Mouse (Mus musculus) gastrocnemius, postnatal 10 days (tissue): Measurements from ENCODE around the gene Ptprd. TPM values are rescaled to one million over a fixed set of nuclear protein-coding genes. Genes with fewer than 3 reads are reported as not detected.
"Not testable (repeated sequence)": the region's sequence is repeated elsewhere in the genome, so short reads cannot be mapped to it uniquely, and the experiment has no call there.

Source experiments
- DNase-seq: peaks from one replicate; pipeline ENCODE4 v3.0.0; 2021; ENCODE audit warnings: mixed read lengths
- total RNA-seq, 2 experiments: library from RNA; stranded (reverse); gene quantifications; 2 replicates each; pipeline ENCODE4 v1.2.3; 2021

The Ptprd gene
- total RNA-seq, 2 experiments from 2014 or later: 43.3 to 53.4 TPM

DNA sequence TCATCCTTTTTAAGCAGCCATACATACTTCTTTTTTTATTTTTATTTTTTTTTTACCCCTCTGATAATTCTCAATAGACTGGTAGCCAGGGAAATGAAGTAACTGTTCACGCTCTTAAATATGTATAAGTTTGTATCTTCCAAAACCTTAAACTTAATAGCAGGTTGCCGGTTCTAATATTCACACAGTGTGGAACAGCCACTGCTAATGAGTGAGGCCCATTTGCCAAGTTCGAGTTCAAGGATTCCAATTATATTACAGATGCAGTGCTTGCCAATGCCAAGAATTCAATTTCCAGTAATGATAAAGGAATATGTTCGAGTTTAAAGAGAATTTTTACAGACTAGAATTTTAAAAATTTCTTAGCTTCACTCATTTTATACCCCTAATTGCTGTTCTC is 322.3 kb downstream of the Ptprd start:
- DNase-seq: no peak

DNA sequence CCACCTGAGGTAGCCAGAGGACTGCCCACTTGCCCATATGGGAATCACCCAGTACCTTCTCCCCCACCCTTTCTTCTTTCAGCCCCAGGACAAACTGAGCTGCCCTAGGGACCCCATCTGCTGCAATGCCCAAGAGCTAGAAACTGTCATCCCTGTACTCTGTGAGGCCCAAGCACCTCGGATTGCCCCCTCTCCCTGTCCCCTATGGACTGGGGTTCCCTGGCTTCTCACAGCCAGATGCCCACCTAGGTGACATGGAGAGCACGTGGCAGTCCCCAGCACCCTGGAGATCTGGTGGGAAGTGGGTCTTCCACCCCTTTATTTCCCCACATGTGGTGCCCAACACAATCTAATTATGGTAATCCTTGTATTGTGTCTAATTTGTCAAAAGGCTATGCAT is 331.5 kb downstream of the Ptprd start:
- DNase-seq: no peak

DNA sequence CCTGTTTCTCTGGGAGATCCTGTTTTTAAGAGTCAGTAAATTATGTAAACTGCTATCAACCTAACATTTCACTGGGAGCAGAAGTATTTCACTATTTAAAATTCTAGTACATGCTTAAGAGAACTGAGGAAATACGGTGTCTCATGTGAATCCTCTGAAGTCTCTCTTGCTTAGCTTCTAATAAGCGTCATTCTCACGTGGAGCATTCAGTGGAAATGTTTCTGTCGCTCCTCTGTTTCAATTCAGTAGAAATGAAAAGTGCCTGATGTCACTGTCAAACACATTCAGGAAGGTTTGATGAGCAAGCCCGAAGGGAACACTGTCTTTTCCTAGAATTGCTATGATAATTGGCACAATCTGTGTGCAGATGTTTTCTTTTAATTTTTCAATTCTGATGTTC is 350.5 kb downstream of the Ptprd start:
- DNase-seq: no peak

DNA sequence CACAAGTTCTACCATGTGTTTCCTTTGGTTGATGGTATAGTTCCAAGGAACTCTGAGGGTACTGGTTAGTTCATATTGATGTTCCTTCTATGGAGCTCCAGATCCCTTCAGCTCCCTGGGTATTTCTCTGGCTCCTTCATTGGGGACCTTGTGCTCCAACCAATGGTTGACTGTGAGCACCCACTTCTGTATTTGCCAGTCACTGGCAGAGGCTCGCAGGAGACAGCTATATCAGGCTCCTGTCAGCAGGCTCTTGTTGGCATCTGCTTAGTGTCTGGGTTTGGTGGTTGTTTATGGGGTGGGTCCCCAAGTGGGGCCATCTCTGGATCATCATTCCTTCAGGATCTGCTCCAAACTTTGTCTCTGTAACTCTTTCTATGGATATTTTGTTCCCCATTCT is 414.4 kb downstream of the Ptprd start:
- DNase-seq: not testable (repeated sequence)

DNA sequence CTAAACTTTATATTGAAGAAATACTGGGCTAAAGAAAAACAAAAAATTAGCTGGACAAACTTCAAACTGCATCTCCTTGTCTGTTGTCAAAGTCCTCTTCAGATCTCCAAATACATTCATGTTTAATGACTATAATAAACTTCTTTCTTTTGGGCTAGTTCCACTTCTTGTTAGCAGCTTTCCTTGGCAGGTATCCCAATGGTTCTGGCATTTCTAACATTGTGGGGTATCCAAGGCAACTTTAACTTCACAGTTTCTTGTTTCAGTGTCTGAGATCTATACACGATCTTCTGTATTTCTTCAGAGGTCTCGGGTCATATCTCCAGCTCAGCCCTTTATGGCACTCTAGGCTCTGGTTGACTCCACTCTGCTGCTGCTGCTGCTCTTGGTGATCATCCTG is 434.5 kb downstream of the Ptprd start:
- DNase-seq: no peak

DNA sequence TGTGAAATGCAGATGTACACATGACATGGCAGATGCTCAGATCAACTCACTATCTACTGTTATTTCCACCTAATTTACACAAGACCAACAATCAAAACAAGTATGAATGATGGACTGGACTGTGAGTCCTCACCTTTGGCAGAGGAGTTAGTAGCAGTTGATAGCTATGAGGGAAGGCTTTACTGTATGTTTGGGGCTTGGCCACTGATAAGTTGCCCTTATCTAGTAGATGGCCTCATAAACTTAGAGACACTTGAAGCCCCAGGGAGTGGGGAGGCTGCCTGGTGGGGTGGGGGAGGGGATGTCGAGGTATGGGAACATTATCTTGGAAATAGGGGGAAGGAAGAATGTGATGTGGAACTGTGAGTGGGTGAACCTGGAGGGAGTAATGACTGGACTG is 448.0 kb downstream of the Ptprd start:
- no peak for DNase-seq

DNA sequence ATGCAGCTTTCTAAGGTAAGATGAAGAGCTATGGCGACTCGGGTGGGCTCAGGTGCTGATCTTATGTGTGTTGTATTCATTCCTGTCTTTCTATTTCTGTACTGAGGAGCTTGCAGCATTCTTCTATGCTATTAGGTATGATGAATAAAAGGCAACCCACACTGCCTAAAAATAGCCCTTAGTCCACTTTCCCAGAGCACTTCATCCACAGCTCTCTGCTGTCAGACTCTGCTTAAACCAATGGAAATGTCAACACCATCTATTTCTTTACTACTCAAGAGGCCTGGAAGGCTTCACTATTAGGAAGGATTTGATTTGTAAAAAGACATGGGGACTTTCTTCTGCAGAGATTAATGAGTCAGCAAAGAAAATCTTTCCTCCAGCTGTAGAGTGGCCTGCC is 468.4 kb downstream of the Ptprd start:
- no peak for DNase-seq

DNA sequence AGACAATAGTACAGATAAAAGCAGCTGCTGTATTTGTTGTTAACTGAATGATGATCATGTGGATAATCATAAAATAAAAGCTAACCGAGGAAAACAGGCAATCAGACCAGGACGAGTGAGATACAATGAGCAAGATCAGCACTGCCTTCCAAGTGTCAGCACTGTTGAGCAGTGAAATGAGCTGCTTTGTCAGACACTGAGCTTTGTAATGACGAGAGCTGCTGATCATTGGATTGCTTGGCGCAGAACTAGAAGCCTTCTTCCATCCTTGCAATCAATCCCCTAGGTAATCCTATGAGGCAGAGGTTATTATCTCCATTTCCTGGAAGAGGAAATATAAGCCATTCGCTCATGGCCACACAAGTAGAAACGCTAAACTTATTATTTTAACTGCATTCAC is 489.9 kb downstream of the Ptprd start:
- no peak for DNase-seq

DNA sequence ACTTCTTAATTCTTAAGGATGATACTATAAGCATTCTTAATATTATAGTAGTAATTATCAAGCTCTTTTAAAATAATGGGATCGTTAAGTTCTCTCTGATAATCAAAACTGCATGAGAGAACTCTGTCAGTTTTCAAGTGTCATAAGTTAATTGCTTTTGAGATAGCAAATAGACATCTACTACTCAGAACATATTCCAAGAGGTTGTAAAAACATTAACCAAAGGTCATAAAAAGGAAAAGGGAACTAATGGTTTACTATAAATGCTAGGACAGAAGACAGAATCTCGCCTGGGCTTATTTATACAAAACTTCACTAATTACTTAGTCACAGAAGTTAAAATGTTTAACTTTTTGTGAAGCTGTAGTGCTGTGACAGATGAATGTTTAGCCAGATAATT is 494.0 kb downstream of the Ptprd start:
- DNase-seq: no peak

DNA sequence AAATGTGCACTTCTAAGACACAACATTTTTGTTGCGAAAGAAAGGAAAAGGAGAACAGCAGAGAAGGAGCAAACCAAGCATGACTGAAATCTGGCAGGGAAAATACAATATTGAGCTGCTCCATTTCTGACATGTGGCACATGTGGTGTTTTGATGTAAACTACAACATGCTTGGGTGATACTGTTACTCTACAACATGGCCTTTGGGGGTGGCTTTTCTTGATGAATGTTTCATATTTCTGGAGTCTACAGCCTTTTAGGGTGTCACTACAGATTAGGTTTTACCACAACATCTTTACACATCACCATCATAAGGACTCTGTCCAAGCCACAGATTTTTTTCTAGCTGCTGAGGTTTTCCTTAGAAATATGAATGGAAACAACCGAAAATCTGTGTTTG is 501.5 kb downstream of the Ptprd start:
- DNase-seq: no peak

DNA sequence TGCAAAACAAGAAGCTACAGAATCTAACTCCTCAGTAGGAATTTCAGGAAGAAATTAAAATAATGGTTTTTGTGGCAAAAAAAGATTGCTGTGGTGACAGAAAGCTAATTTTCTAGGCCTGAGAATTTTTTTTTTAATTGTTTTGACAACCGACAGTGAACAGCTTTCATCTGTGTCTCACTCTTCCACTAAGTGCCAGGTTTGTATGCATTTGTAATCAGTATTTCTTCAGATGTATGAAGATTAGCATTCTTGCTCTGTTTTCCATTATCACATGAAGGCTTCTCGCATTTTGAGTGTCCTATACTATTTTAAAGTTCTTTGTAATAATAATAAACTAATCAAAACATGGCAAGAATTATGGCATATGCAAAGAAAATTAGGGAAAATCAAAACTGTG is 513.5 kb downstream of the Ptprd start:
- no peak for DNase-seq

DNA sequence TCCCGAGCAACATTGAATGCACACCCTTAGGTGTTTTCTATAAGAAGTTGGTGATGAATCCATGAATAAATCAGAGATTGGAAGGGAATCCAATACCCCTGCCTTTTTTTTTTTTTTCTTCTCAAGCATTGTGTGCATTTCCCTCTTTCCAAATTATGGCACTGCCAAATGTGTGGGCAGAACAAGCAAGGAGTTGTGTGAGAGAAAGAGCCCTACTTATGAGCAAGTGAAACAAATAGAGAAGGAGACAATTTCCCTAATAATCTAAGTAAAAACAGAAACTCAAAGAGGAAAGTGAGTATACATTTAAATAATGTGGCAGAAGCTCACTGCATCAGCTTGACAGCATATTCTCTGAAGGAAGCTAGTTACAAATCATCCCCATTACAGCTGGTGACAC is 536.0 kb downstream of the Ptprd start:
- DNase-seq: no peak

DNA sequence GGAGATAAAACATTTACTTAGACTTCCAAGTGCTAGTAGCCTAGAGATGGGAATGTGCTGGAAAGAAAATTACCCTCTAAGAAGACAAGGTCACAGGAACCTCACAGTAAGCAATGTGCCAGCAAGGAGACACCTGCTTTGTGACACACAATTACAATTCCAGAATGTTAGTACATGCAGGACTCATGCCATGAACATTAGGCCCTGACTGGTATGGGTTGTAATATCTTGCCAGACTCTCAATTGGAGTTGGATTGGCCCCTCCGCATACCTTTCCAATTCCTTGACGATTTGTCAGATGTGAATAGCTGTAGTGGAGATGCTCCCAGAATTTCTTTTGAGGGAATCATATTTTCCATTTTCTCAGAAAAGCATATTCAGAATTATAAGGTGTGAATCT is 547.0 kb downstream of the Ptprd start:
- no peak for DNase-seq

DNA sequence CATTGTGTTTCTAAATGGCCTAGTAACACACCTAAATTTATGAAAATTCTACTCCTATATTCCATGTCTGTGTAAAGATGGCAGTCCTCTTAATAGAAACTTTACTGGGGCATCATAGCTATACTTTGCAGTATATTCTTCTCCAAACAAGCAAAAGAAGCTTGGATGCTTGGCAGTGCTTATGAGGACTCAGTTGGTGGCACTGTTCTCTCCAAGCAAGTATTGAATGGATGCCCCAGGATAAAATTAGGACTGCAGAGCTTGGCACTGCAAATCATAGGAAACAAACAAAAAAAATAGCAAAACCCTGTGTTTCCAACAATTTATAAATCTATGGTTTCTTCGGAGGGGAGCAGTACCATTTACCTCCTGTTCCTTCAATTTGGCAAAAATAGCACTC is 549.5 kb downstream of the Ptprd start:
- DNase-seq: no peak

DNA sequence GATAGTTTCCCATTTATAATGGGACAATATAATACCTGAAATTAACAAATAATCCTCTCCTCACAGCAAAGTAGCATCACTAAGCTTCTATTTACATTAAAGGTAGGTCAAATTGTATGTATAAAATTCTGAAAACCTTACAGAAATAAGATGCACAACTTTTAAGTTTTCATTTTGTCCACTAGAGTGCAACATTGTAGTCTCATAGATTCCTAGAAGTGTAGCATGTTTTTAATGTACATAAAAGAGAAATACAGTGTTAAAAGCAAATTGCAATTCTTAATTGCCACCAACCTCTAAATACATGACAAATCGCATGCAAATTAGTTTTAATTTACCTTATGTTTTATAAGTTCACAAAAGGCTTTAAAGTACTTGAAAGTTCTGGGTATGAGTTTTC is 556.1 kb downstream of the Ptprd start:
- no peak for DNase-seq

DNA sequence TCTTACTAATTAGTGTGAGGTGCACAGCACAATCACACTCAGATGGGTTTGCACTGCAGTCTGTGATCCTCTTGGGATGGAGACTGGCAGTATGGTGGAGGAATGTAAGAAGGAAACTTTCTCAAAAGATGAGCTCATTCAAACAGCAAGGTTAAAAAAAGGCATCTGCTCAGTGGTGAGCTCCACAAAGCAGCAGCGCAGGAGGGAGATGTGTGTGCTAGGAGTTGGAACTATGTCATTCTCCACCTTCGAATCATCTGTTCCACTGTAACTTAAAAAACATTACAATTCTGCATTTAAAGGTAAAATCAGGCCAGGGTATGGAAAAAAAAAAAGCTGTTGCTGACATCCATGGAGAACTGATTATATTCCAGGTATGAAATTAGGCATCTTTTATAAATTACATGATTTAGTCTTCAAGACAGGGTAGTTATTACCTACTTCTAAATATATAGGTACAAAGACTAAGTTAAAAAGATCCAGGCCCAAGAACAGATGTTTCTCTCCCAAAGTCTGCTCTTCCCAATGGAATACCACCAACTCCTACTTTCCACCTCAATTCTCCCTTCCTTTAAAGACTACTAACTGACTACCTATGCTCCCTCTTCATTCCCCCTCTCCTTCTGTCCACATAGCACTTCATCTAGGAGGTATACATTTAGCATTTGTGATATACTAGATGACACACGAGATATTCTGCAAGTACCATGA is 562.0 kb downstream of the Ptprd start:
- DNase-seq: no peak

DNA sequence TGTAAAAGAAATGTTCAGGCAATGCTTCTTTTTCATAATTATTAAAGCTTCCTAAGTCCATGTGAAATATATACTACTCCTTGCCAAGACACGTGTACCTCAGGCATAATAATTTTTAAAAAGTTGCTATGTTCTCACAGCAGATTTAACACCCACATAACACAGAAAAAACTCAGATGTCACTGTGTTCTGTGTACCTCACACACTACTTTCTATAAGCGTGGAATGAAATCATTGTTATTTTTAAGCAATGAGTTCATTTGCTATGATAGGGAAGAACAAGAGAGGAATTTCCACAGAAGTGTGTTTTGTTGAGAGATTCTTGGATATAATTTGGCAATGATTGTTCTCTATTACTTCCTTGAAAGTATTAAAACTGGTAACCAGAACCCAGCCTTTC is 562.9 kb downstream of the Ptprd start:
- no peak for DNase-seq

DNA sequence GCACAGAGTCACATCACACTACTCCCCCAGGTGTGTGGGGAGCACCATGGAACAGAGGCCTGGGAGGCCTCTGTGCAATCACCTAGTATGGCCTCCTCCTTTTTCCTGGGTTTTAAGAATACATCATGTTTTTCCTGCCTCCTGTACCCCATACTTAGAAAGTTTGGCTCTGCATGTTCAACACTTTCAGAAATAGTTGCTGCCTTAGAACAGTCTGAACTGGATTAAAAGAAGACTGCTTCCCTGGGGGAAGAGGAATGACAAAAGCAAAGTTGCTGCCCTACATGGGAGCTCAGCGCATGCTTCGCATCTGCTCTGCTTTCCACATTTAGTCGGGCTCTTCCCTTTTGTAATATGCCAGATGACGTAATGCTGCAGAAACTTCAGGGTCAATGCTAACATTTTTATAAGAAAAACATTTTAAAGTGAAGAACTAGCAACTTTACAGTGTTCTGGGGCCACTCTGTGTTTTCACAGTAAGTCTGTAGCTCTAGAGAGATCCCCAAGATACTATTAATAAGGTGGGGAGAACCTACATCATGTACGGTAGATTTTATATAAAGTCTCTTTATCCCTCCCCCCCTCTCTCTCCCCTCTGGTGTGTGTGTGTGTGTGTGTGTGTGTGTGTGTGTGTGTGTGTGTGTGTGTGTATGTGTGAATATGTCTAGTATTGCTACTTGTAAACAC is 564.2 kb downstream of the Ptprd start:
- DNase-seq: no peak

DNA sequence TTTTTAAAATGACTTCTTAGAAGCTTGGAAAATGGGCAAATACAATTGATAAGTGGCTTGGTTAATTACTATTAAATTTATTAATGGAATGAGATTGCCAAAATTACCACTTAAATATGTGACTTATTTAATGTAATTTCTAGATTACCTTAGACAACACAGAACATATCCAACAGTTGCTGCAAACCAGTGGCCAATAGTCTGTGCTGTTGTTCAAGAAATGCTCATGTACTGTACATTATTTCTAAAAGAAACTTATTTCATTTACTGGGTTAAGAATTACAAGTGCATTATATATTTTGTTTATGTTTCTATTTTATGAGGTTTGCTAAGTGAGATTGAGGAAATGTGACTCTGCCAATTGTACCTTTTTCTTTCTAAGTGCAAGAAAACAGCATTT is 567.3 kb downstream of the Ptprd start:
- no peak for DNase-seq

DNA sequence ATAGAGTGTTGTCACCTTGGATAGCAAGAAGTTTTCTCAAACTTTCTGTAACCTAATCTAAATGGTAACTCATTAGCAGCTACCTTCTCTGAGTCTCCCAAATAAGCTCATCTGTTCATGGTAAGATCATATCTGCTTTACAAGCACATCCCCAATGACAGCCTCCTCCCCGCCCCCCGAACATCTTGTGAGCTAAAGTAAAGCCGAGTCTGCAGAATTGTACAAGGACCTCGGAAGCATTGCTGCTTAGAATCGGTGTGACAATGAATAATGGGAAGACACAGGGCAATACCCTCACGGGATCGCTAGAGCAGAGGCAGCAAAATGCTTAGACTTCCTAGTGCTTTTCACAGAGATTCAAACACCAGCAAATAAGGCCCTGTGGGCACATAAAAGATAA is 571.7 kb downstream of the Ptprd start:
- no peak for DNase-seq

DNA sequence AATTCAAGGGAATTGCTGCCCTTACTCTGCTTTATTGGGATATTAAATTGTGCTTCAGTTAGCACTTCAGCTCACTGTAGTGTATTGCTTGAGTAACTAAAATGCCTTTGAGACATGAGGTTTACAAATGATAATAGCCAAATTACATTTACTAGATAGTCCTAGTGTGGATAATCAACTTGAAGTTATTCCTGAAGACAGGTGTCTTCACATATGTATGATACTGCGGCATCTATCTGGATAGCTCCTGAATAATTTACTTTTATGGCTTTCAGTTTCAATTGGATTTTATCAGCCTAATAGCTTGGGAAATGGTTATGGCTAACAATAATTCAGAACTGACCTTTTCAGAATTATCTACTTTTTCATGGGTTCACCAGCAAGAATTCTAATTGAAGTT is 598.6 kb downstream of the Ptprd start:
- DNase-seq: no peak

DNA sequence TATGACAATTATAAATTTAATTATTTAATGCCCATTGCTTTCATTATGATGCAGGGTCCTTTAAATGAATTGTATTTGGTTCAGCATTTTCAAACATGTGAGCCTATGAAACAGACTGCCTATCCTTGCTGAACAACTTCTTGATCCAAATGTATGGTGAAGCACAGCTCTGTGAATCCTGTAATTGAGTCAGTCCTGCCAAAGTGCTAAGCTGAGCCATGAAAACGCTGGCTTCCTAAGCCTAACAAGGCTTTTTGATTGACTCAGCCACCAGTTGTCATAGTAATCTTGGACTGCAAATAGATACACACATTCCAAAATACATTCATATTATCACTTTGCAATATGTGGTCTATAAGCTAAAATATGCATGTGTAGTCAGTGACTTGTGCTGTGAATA is 625.1 kb downstream of the Ptprd start:
- DNase-seq: no peak

DNA sequence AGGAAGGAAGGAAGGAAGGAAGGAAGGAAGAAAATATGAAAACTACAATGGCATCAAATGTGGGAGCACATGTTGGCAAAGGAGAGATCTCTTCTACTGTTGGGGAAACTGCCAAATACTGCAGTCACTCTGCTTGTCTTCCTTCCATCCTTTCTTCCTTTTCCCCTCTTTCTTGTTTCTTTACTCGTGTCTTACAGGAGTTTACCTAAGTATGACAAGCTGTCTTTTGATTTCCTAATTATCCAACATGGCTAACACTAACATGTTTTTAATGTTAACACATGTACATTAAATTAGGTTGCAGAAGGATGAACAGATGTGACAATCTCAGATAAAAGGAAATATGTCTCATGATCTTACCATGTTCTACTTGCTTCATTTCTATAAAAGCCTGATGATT is 625.5 kb downstream of the Ptprd start:
- DNase-seq: no peak

DNA sequence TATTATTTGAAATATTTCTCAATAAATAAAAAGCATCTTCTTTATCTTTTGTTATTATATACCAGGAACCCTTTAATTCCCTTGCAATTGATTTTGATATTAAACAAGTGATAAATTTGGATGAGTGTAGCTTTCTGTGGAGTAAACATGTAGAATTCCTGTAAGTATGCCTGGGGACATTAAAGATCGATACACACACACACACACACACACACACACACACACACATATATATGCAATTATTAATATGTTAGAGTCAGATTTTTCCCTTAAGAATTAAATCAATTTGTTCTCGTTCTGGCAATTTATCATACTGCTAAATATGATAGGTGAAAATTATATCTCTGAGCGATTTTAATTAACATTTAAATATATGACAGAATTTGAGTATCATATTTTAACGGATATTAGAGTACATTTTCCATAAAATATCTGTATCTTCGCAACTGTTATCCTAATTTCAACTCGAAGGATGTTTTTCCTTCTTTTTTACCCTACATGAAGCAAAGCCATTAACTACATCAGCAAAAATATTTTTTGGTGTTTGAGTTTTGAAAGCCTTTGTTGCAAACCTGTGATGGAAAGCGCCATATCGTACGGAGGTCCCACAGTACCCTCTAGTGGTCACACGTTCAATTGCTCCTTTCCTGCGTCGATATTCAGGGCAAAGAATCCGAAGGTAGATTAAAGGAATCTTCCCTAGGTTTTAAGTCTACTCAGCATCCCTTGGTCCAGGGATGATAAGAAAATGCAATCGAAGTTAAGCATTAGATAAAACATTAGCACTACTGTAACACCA is 653.2 kb downstream of the Ptprd start:
- DNase-seq: peak; percentile 29
